ENCODE assay signal across 8 mouse cellular contexts in the genomic region with DNA sequence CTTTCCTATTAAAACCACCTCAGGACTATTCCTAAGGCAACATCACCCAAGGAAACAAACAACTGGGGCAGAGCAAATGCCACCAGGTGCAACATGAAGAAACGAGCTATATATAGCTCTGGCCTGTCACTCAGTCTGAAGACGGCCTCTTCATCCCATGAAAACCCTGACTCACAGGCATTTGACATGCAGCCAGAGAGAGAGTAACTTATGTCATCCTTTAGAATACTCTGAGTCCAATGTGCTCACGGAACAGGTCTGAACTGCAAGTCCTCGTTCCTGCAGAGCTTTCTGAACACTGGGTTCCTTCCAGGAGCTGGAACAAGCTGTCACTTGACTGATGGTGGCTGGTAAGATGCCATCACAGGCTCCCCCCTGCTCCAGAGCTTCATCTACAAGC.
A peak's percentile ranks its signal among the peaks of the same experiment; 100 is the strongest.
DNase-seq lines count a peak whose midpoint lies in the region; ATAC-seq and TF ChIP-seq lines count a peak whose summit lies in the region.

No protein-coding gene starts in this region.

- no peaks in the 10 kb centered on the region for H3K9me3 ChIP-seq in embryonic facial prominence, embryonic 15.5 days (replicated peaks)
- no peaks in the 10 kb centered on the region for H3K9me3 ChIP-seq in liver, postnatal 0 days (ENCODE audit: low read length)
- H3K9me3 ChIP-seq in midbrain, embryonic 14.5 days (ENCODE audit: control insufficient read depth, low read length): no peaks in the 10 kb centered on the region

- H3K4me2 ChIP-seq in embryonic facial prominence, embryonic 15.5 days (replicated peaks): no peak overlapping the region
- H3K4me2 ChIP-seq in liver, postnatal 0 days (ENCODE audit: low read depth, low read length): no peak overlapping the region
- H3K4me2 ChIP-seq in midbrain, embryonic 14.5 days (ENCODE audit: low read length): no peak overlapping the region

- H3K4me3 ChIP-seq in gastrocnemius, adult 2 months: peak overlapping the region; percentile 29
- no peak overlapping the region for H3K4me3 ChIP-seq in embryonic facial prominence, embryonic 15.5 days (replicated peaks)
- H3K4me3 ChIP-seq in liver, postnatal 0 days (ENCODE audit: low read depth, low read length): no peak overlapping the region
- no peak overlapping the region for H3K4me3 ChIP-seq in midbrain, embryonic 14.5 days (replicated peaks; ENCODE audit: low read depth, low read length)

- peak; percentile 67 for DNase-seq in gastrocnemius, adult 2 months
- DNase-seq in gastrocnemius, postnatal 4 days (ENCODE audit: low spot score in 2 of 2): no peak
- peak; percentile 64 for DNase-seq in Patski (ENCODE audit: low read depth, low spot score)
- DNase-seq in layer of hippocampus, adult 9-11 months: peak; percentile 79
- DNase-seq in embryo, embryonic 9.5 days (ENCODE audit: extremely low spot score): no peak
- DNase-seq in liver, postnatal 0 days: no peak
- no peak for DNase-seq in midbrain, embryonic 14.5 days

- peak overlapping the region; percentile 93 for H3K27ac ChIP-seq in gastrocnemius, adult 2 months
- H3K27ac ChIP-seq in embryonic facial prominence, embryonic 15.5 days (replicated peaks): no peak overlapping the region; the same call in 1 of the 2 replicates
- H3K27ac ChIP-seq in liver, postnatal 0 days (ENCODE audit: low read depth): no peak overlapping the region
- H3K27ac ChIP-seq in midbrain, embryonic 14.5 days (replicated peaks; ENCODE audit: low read depth, low read length): no peak overlapping the region

- TF ChIP-seq CTCF in gastrocnemius, adult 2 months (IDR thresholded peaks at IDR 0.05): no peak
- TF ChIP-seq CTCF in Patski (IDR thresholded peaks at IDR 0.05): no peak
- TF ChIP-seq CTCF in liver, postnatal 0 days (IDR thresholded peaks at IDR 0.05; ENCODE audit: low read depth): no peak

- WGBS in embryonic facial prominence, embryonic 15.5 days: 53% methylated on average over 4 of the region's 4 CpGs
- 63% methylated on average over 4 of the region's 4 CpGs for WGBS in liver, postnatal 0 days (ENCODE audit: insufficient replicate concordance)
- WGBS in midbrain, embryonic 14.5 days: 81% methylated on average over 4 of the region's 4 CpGs

- TF ChIP-seq EP300 in liver, postnatal 0 days (IDR thresholded peaks at IDR 0.05; ENCODE audit: low read depth): no peak

- CTCF ChIA-PET in Patski (lab: Charles Lee): interaction anchor here (0.6 to 2.3 kb wide), 12 partner anchors 8 to 346 kb away, joined by 3 to 8 read pairs (median 4); no protein-coding TSS in a partner anchor

- no peak overlapping the region for H3K9ac ChIP-seq in embryonic facial prominence, embryonic 15.5 days
- no peak overlapping the region for H3K9ac ChIP-seq in liver, postnatal 0 days (replicated peaks)
- no peak overlapping the region for H3K9ac ChIP-seq in midbrain, embryonic 14.5 days (replicated peaks; ENCODE audit: low read length)

- H3K36me3 ChIP-seq in embryonic facial prominence, embryonic 15.5 days: no peaks in the 10 kb centered on the region
- H3K36me3 ChIP-seq in liver, postnatal 0 days (replicated peaks; ENCODE audit: insufficient read depth, low read length): 0 out of 2 replicates have a peak, but pooled peaks cover 5% of the 10 kb centered on the region
- no peaks in the 10 kb centered on the region for H3K36me3 ChIP-seq in midbrain, embryonic 14.5 days (ENCODE audit: control insufficient read depth, insufficient read depth, low read length)

- H3K27me3 ChIP-seq in Patski: no peaks in the 10 kb centered on the region
- no peaks in the 10 kb centered on the region for H3K27me3 ChIP-seq in embryonic facial prominence, embryonic 15.5 days
- no peaks in the 10 kb centered on the region for H3K27me3 ChIP-seq in liver, postnatal 0 days (ENCODE audit: insufficient read depth, low read length)
- H3K27me3 ChIP-seq in midbrain, embryonic 14.5 days (ENCODE audit: control insufficient read depth, insufficient read depth, low read length): no peaks in the 10 kb centered on the region

- POLR2A ChIA-PET in Patski (lab: Charles Lee): interaction anchor here (0.6 kb wide), 2 partner anchors 107 to 178 kb away, joined by 3 read pairs; no protein-coding TSS in a partner anchor

- in situ Hi-C loops in Patski (cut with MboI; ENCODE audit: low pct_unique_long_range_greater_than_20kb): no loop called here

- peak; percentile 77 for ATAC-seq in Patski
- peak; percentile 7; the same call in 1 of the 2 replicates for ATAC-seq in embryonic facial prominence, embryonic 15.5 days (ENCODE audit: insufficient number of reproducible peaks, low FRiP score, low TSS enrichment, low read depth)
- no peak for ATAC-seq in liver, postnatal 0 days
- ATAC-seq in midbrain, embryonic 14.5 days (ENCODE audit: low FRiP score, low TSS enrichment): no peak

- intact Hi-C loops in gastrocnemius, adult 2 months (cut with DNase I): loop anchor here (2.0 kb wide), 1 partner anchor 14 kb away; no protein-coding TSS in a partner anchor

- H3K4me1 ChIP-seq in embryonic facial prominence, embryonic 15.5 days: peaks cover 13% of the 10 kb centered on the region; the same call in 1 of the 2 replicates
- H3K4me1 ChIP-seq in liver, postnatal 0 days (ENCODE audit: insufficient read depth): peaks cover 6% of the 10 kb centered on the region
- H3K4me1 ChIP-seq in midbrain, embryonic 14.5 days (ENCODE audit: control insufficient read depth, insufficient read depth, low read length): 0 out of 2 replicates have a peak, but pooled peaks cover 7% of the 10 kb centered on the region

Comparison
In these comparisons a context has a peak if more than half of its experiments do, and no peak if none do; other contexts are left out.
1. DNase-seq: peak in gastrocnemius, adult 2 months (single experiment), Patski (single experiment) and layer of hippocampus, adult 9-11 months (single experiment); none in gastrocnemius, postnatal 4 days (0 of 2), embryo, embryonic 9.5 days (single experiment), liver, postnatal 0 days (single experiment) and midbrain, embryonic 14.5 days (single experiment).
2. ATAC-seq: peak in Patski (single experiment) and embryonic facial prominence, embryonic 15.5 days (single experiment); none in liver, postnatal 0 days (single experiment) and midbrain, embryonic 14.5 days (single experiment).